Mouse (Mus musculus): Measurements from ENCODE around the gene Gm3317. TPM values are rescaled to one million over a fixed set of nuclear protein-coding genes. Genes with fewer than 3 reads are reported as not detected.
"Not testable (repeated sequence)": the region's sequence is repeated elsewhere in the genome, so short reads cannot be mapped to it uniquely, and the experiment has no call there.

Gene Gm3317
- polyA plus RNA-seq (2012; ENCODE audit: insufficient read depth, insufficient read length, low replicate concordance, missing spikeins) = not detected in 2 replicates

- not testable (repeated sequence) for H3K4me3 ChIP-seq (ENCODE audit: insufficient read depth, low read depth, low read length); H3K4me1 ChIP-seq (ENCODE audit: control insufficient read depth, insufficient read depth, low read length); H3K27ac ChIP-seq (ENCODE audit: insufficient read depth, low read depth, low read length)
- no CpG with 5 or more reads among the region's 1 CpGs for WGBS
These were observed at the start of gene Gm3317 for GRCm38 (mm10) chr14:5164235-5164634. Gene Gm3317 (plus strand): TSS chr14:5164535.

GRCm38 (mm10) chr14:5131219-5131618 lies 33.1 kb upstream of the Gm3317 start, which contains the start of gene Gm8279:
Gene Gm8279 (plus strand): TSS chr14:5131519.
- H3K4me1 ChIP-seq (ENCODE audit: control insufficient read depth, insufficient read depth, low read length); H3K4me3 ChIP-seq (ENCODE audit: insufficient read depth, low read depth, low read length); H3K27ac ChIP-seq (ENCODE audit: insufficient read depth, low read depth, low read length): not testable (repeated sequence)
- WGBS = 97% methylated on average over 2 of the region's 2 CpGs

GRCm38 (mm10) chr14:5185493-5185892 lies 21.2 kb downstream of the Gm3317 start, which contains the start of gene Gm8271:
Gene Gm8271 (plus strand): TSS chr14:5185793.
- not testable (repeated sequence) for H3K27ac ChIP-seq (ENCODE audit: insufficient read depth, low read depth, low read length); H3K4me1 ChIP-seq (ENCODE audit: control insufficient read depth, insufficient read depth, low read length); H3K4me3 ChIP-seq (ENCODE audit: insufficient read depth, low read depth, low read length)
- WGBS = no CpG with 5 or more reads among the region's 3 CpGs

Other genes starting within 250 kb of the Gm3317 start
- not detected in 2 replicates for gene Gm8297, start 180.6 kb upstream of the Gm3317 start, polyA plus RNA-seq (2012; ENCODE audit: insufficient read depth, insufficient read length, low replicate concordance, missing spikeins)
- gene Gm3298, start 148.6 kb upstream of the Gm3317 start, polyA plus RNA-seq (2012; ENCODE audit: insufficient read depth, insufficient read length, low replicate concordance, missing spikeins) = not detected in 2 replicates
- not detected in 2 replicates for gene 4930555G01Rik, start 113.9 kb upstream of the Gm3317 start, polyA plus RNA-seq (2012; ENCODE audit: insufficient read depth, insufficient read length, low replicate concordance, missing spikeins)
- gene Gm8281, start 93.5 kb upstream of the Gm3317 start, polyA plus RNA-seq (2012; ENCODE audit: insufficient read depth, insufficient read length, low replicate concordance, missing spikeins) = not detected in 2 replicates
- not detected in 2 replicates for gene Gm8279, start 33.0 kb upstream of the Gm3317 start, polyA plus RNA-seq (2012; ENCODE audit: insufficient read depth, insufficient read length, low replicate concordance, missing spikeins)
- not detected in 2 replicates for gene Gm8271, start 21.3 kb downstream of the Gm3317 start, polyA plus RNA-seq (2012; ENCODE audit: insufficient read depth, insufficient read length, low replicate concordance, missing spikeins)
- gene Gm3526, start 96.0 kb downstream of the Gm3317 start, polyA plus RNA-seq (2012; ENCODE audit: insufficient read depth, insufficient read length, low replicate concordance, missing spikeins) = not detected in 2 replicates
- not detected in 2 replicates for gene Gm3542, start 170.4 kb downstream of the Gm3317 start, polyA plus RNA-seq (2012; ENCODE audit: insufficient read depth, insufficient read length, low replicate concordance, missing spikeins)
- not detected in 2 replicates for gene Gm3500, start 224.5 kb downstream of the Gm3317 start, polyA plus RNA-seq (2012; ENCODE audit: insufficient read depth, insufficient read length, low replicate concordance, missing spikeins)

Data from olfactory bulb, adult 2 months (tissue).